Mouse (Mus musculus) CH12.LX (cell line): ENCODE measurements around the gene Nt5c2. TPM values are rescaled to one million over a fixed set of nuclear protein-coding genes. Genes with fewer than 3 reads are reported as not detected.

Source experiments
- DNase-seq: peaks from one replicate; pipeline ENCODE4 v3.0.0-alpha.2; 2013; ENCODE audit errors: extremely low read depth
- H3K27ac ChIP-seq: 2 replicates; pipeline ENCODE4 v1.5.1; 2012; ENCODE audit warnings: low read depth, mild to moderate bottlenecking, control low read depth, moderate library complexity; ENCODE audit not compliant: insufficient read depth
- H3K27me3 ChIP-seq: replicated peaks from 2 replicates; pipeline ENCODE3; 2012; ENCODE audit warnings: inconsistent platforms
- H3K36me3 ChIP-seq, 2 experiments: replicated peaks in 1 of 2; 2 replicates each; pipeline versions ENCODE3 to v1.6.1; 2012; ENCODE audit warnings: inconsistent platforms in 1 of 2, low read length in 1 of 2, mild to moderate bottlenecking in 1 of 2, mixed read lengths in 1 of 2, moderate library complexity in 1 of 2; ENCODE audit not compliant: control insufficient read depth in 1 of 2, insufficient read depth in 1 of 2
- H3K4me1 ChIP-seq, 2 experiments: 2 replicates each; pipeline ENCODE4 v1.6.1; 2012; ENCODE audit warnings: inconsistent platforms in 1 of 2, moderate library complexity in 1 of 2; ENCODE audit not compliant: insufficient read depth in 2 of 2, control insufficient read depth in 1 of 2
- H3K4me2 ChIP-seq: 2 replicates; pipeline ENCODE4 v1.6.1; 2012; ENCODE audit warnings: low read depth, mild to moderate bottlenecking, control low read depth; ENCODE audit not compliant: poor library complexity, insufficient read depth, severe bottlenecking
- H3K4me3 ChIP-seq, 3 experiments: fragments of 150-350 bp in 1 of 3; sonication (generic) in 1 of 3; replicated peaks in 1 of 3; 2 replicates each; pipeline versions ENCODE3 to v1.5.1; 2011 to 2012; ENCODE audit warnings: low read depth in 2 of 3, low read length in 2 of 3, mild to moderate bottlenecking in 2 of 3, moderate library complexity in 2 of 3, control low read depth in 1 of 3, improper control_type of control experiment in 1 of 3, inconsistent platforms in 1 of 3, mixed read lengths in 1 of 3; ENCODE audit not compliant: poor library complexity in 1 of 3
- H3K79me2 ChIP-seq: replicated peaks from 2 replicates; pipeline ENCODE4 v1.6.1; 2012; ENCODE audit warnings: mild to moderate bottlenecking, moderate library complexity; ENCODE audit not compliant: control insufficient read depth, poor library complexity, insufficient read depth, severe bottlenecking; ENCODE audit errors: extremely low read depth
- H3K9ac ChIP-seq: 2 replicates; pipeline ENCODE4 v1.6.1; 2012; ENCODE audit warnings: low read depth, mild to moderate bottlenecking, control low read depth, moderate library complexity; ENCODE audit not compliant: insufficient read depth
- H3K9me3 ChIP-seq: replicated peaks from 2 replicates; pipeline ENCODE3; 2012; ENCODE audit warnings: low read length, inconsistent platforms, mixed read lengths
- BHLHE40 ChIP-seq: IDR thresholded peaks from 2 replicates; pipeline ENCODE4 v1.6.1; 2011; ENCODE audit warnings: mild to moderate bottlenecking, low read depth, low read length, improper control_type of control experiment
- CTCF ChIP-seq, 2 experiments: IDR thresholded peaks in 1 of 2; conservative IDR thresholded peaks in 1 of 2; 2 replicates each; pipeline ENCODE4 v1.5.1; 2011 to 2012; ENCODE audit warnings: low read depth in 2 of 2, low read length in 2 of 2, improper control_type of control experiment in 1 of 2, inconsistent platforms in 1 of 2, mild to moderate bottlenecking in 1 of 2, moderate library complexity in 1 of 2
- EP300 ChIP-seq: IDR thresholded peaks from 2 replicates; pipeline ENCODE4 v1.6.1; 2011; ENCODE audit warnings: low read length, improper control_type of control experiment
- GABPA ChIP-seq: IDR thresholded peaks from 2 replicates; pipeline ENCODE4 v1.6.1; 2012; ENCODE audit warnings: low read depth, low read length, improper control_type of control experiment, inconsistent platforms; ENCODE audit not compliant: insufficient replicate concordance
- JUND ChIP-seq: conservative IDR thresholded peaks from 2 replicates; pipeline ENCODE4 v1.6.1; 2011; ENCODE audit warnings: low read depth, low read length, improper control_type of control experiment
- KAT2A ChIP-seq: IDR thresholded peaks from 2 replicates; pipeline ENCODE4 v1.6.1; 2012; ENCODE audit warnings: low read length, improper control_type of control experiment, inconsistent platforms; ENCODE audit not compliant: insufficient replicate concordance
- MAX ChIP-seq: IDR thresholded peaks from 2 replicates; pipeline ENCODE4 v1.6.1; 2011; ENCODE audit warnings: low read length, improper control_type of control experiment
- MAZ ChIP-seq: IDR thresholded peaks from 2 replicates; pipeline ENCODE4 v1.6.1; 2012; ENCODE audit warnings: low read depth, mild to moderate bottlenecking, inconsistent platforms, low read length, improper control_type of control experiment, moderate library complexity
- MYC ChIP-seq: IDR thresholded peaks from 2 replicates; pipeline ENCODE4 v1.6.1; 2011; ENCODE audit warnings: low read depth, mild to moderate bottlenecking, improper control_type of control experiment, low read length
- NELFE ChIP-seq: IDR thresholded peaks from 2 replicates; pipeline ENCODE4 v1.6.1; 2011; ENCODE audit warnings: low read depth, low read length, improper control_type of control experiment
- POLR2AphosphoS2 ChIP-seq: IDR thresholded peaks from 2 replicates; pipeline ENCODE4 v1.6.1; 2011; ENCODE audit warnings: low read depth, low read length, improper control_type of control experiment
- RAD21 ChIP-seq: IDR thresholded peaks from 2 replicates; pipeline ENCODE4 v1.6.1; 2011; ENCODE audit warnings: low read depth, mild to moderate bottlenecking, low read length, improper control_type of control experiment, moderate library complexity
- RCOR1 ChIP-seq: conservative IDR thresholded peaks from 2 replicates; pipeline ENCODE4 v1.6.1; 2012; ENCODE audit warnings: low read depth, mild to moderate bottlenecking, inconsistent platforms, low read length, improper control_type of control experiment
- TCF12 ChIP-seq: IDR thresholded peaks from 2 replicates; pipeline ENCODE4 v1.6.1; 2014; ENCODE audit warnings: low read depth, mild to moderate bottlenecking, inconsistent platforms, low read length, improper control_type of control experiment
- UBTF ChIP-seq: IDR thresholded peaks from 2 replicates; pipeline ENCODE4 v1.6.1; 2012; ENCODE audit warnings: low read depth, mild to moderate bottlenecking, inconsistent platforms, low read length, improper control_type of control experiment, moderate library complexity
- ZNF384 ChIP-seq: IDR thresholded peaks from 2 replicates; pipeline ENCODE4 v1.6.1; 2012; ENCODE audit warnings: low read depth, low read length, improper control_type of control experiment, inconsistent platforms
- dilution Hi-C: fragments of 300-500 bp; cut with MboI; formaldehyde crosslinking; loops from 2 replicates; pipeline ENCODE4 v1.14.3; 2020; ENCODE audit warnings: low sequenced_read_pairs; ENCODE audit not compliant: extremely low pct_unique_long_range_greater_than_20kb, extremely low pct_ligation_motif_present
- in situ Hi-C: fragments of 300-500 bp; cut with MboI; formaldehyde crosslinking; loops from 3 replicates; pipeline ENCODE4 v1.14.3; 2019; ENCODE audit warnings: low sequenced_read_pairs, low pct_ligation_motif_present, low pct_unique_long_range_greater_than_20kb, mixed read lengths
- polyA plus RNA-seq: library from polyadenylated mRNA; unstranded; fragments of >175 nt; gene quantifications from 2 replicates; pipeline ENCODE4 v1.2.1, GENCODE M21; 2012; ENCODE audit warnings: low read depth; ENCODE audit not compliant: insufficient read length
- total RNA-seq, 2 experiments: library from RNA; depleted of rRNA; stranded (reverse); fragments of 300-350 nt in 1 of 2; fragments of >200 nt in 1 of 2; gene quantifications; 2 replicates each; pipeline ENCODE4 v1.2.3; 2012 to 2014

Gene Nt5c2
- total and polyA plus RNA-seq, 3 experiments = 15.1 to 62.9 (median 21.1) TPM

GRCm38 (mm10) chr19:47019326-47019725 is 4.4 kb upstream of the Nt5c2 start:
- Histone ChIP-seq H3K79me2 (no peaks in the 10 kb centered on the region), H3K9me3 (peaks cover 16% of the 10 kb centered on the region), H3K9ac (no peak overlapping the region), H3K36me3 (no peaks in the 10 kb centered on the region), H3K27ac (no peak overlapping the region), H3K27me3 (no peaks in the 10 kb centered on the region), H3K4me3 (no peak overlapping the region), H3K4me2 (no peak overlapping the region), H3K4me1 (peaks cover 7 to 16% of the 10 kb centered on the region in 2 experiments; a peak in 3 of 4 replicates)
- dilution Hi-C loops = no loop called here
- no peak for DNase-seq
- TF ChIP-seq GABPA = no peak
- TF ChIP-seq POLR2AphosphoS2 = no peak
- no peak for TF ChIP-seq UBTF
- TF ChIP-seq MYC = no peak
- TF ChIP-seq JUND = no peak
- no peak for TF ChIP-seq MAZ
- no peak for TF ChIP-seq NELFE
- no peak for TF ChIP-seq BHLHE40
- TF ChIP-seq RAD21 = no peak
- no peak for TF ChIP-seq ZNF384
- TF ChIP-seq, all 38 proteins: peak for 0
- in situ Hi-C loops = no loop called here

- no peak for TF ChIP-seq MAX
- no peak for TF ChIP-seq EP300
- TF ChIP-seq POLR2AphosphoS2 = no peak
- no peak for TF ChIP-seq TCF12
- no peak for TF ChIP-seq CTCF (conservative IDR thresholded peaks at IDR 0.05 in 1 of 2, IDR thresholded peaks at IDR 0.05 in 1 of 2; ENCODE audit: low read depth in 2 of 2, low read length in 2 of 2)
- TF ChIP-seq KAT2A = no peak
- no peak for TF ChIP-seq MYC
- TF ChIP-seq JUND = no peak
- TF ChIP-seq RCOR1 = no peak
- Histone ChIP-seq H3K36me3 (no peaks in the 10 kb centered on the region), H3K79me2 (no peaks in the 10 kb centered on the region), H3K4me1 (peaks cover 2 to 9% of the 10 kb centered on the region in 2 experiments; a peak in 1 of 4 replicates), H3K9ac (no peak overlapping the region), H3K27ac (no peak overlapping the region), H3K4me2 (no peak overlapping the region), H3K4me3 (no peak overlapping the region), H3K27me3 (no peaks in the 10 kb centered on the region), H3K9me3 (peaks cover 20% of the 10 kb centered on the region)
- dilution Hi-C loops = no loop called here
- in situ Hi-C loops = no loop called here
- DNase-seq = no peak
These were observed 3.4 kb upstream of the Nt5c2 start for GRCm38 (mm10) chr19:47018330-47018729.
